ENCODE assay signal across 8 mouse cellular contexts in genomic region chr12:91683549-91684100, GRCm38 (mm10).
A peak's percentile ranks its signal among the peaks of the same experiment; 100 is the strongest.
DNase-seq lines count a peak whose midpoint lies in the region; ATAC-seq lines count a peak whose summit lies in the region.

No protein-coding gene starts in this region.

- H3K4me2 ChIP-seq in liver, embryonic 11.5 days, result peak overlapping the region; percentile 55
- no peak overlapping the region; the same call in 1 of the 2 replicates for H3K4me2 ChIP-seq in liver, embryonic 12.5 days
- peak overlapping the region; percentile 58 for H3K4me2 ChIP-seq in forebrain, embryonic 12.5 days
- H3K4me2 ChIP-seq in limb, embryonic 13.5 days (replicated peaks), result peak overlapping the region; percentile 57
- H3K4me2 ChIP-seq in stomach, embryonic 15.5 days, result peak overlapping the region; percentile 53

- no peak for DNase-seq in liver, embryonic 11.5 days (ENCODE audit: low spot score)
- DNase-seq in left cerebral cortex, adult 11 months (ENCODE audit: low spot score), result no peak
- no peak for DNase-seq in thymus, postnatal 0 days (ENCODE audit: low spot score)
- no peak for DNase-seq in spleen, postnatal 14 days (ENCODE audit: low spot score in 2 of 2)

- no peaks in the 10 kb centered on the region for H3K9me3 ChIP-seq in liver, embryonic 11.5 days (ENCODE audit: control insufficient read depth, low read length)
- H3K9me3 ChIP-seq in liver, embryonic 12.5 days (replicated peaks), result no peaks in the 10 kb centered on the region
- H3K9me3 ChIP-seq in forebrain, embryonic 12.5 days, result no peaks in the 10 kb centered on the region
- no peaks in the 10 kb centered on the region for H3K9me3 ChIP-seq in limb, embryonic 13.5 days
- H3K9me3 ChIP-seq in stomach, embryonic 15.5 days, result no peaks in the 10 kb centered on the region

- no peaks in the 10 kb centered on the region for H3K36me3 ChIP-seq in liver, embryonic 11.5 days (ENCODE audit: control insufficient read depth, insufficient read depth, low read length)
- peaks cover 13% of the 10 kb centered on the region for H3K36me3 ChIP-seq in liver, embryonic 12.5 days
- H3K36me3 ChIP-seq in forebrain, embryonic 12.5 days (replicated peaks), result no peaks in the 10 kb centered on the region
- H3K36me3 ChIP-seq in limb, embryonic 13.5 days, result no peaks in the 10 kb centered on the region
- H3K36me3 ChIP-seq in stomach, embryonic 15.5 days, result no peaks in the 10 kb centered on the region

- peaks cover 27% of the 10 kb centered on the region for H3K4me1 ChIP-seq in liver, embryonic 11.5 days (replicated peaks; ENCODE audit: control insufficient read depth, insufficient read depth, low read length)
- peaks cover 35% of the 10 kb centered on the region for H3K4me1 ChIP-seq in liver, embryonic 12.5 days
- peaks cover 64% of the 10 kb centered on the region for H3K4me1 ChIP-seq in forebrain, embryonic 12.5 days
- H3K4me1 ChIP-seq in limb, embryonic 13.5 days, result peaks cover 40% of the 10 kb centered on the region
- H3K4me1 ChIP-seq in stomach, embryonic 15.5 days, result peaks cover 34% of the 10 kb centered on the region

- H3K4me3 ChIP-seq in liver, embryonic 11.5 days (ENCODE audit: low read depth, low read length), result no peak overlapping the region
- H3K4me3 ChIP-seq in liver, embryonic 12.5 days, result no peak overlapping the region
- H3K4me3 ChIP-seq in forebrain, embryonic 12.5 days (replicated peaks), result peak overlapping the region; percentile 23; the same call in 1 of the 2 replicates
- no peak overlapping the region for H3K4me3 ChIP-seq in limb, embryonic 13.5 days
- H3K4me3 ChIP-seq in stomach, embryonic 15.5 days (replicated peaks), result 0 out of 2 replicates have a peak overlapping the region, but pooled peaks have one; percentile 0

- no peak for ATAC-seq in liver, embryonic 11.5 days (replicated peaks; ENCODE audit: low FRiP score)
- no peak for ATAC-seq in liver, embryonic 12.5 days
- ATAC-seq in forebrain, embryonic 12.5 days (ENCODE audit: low FRiP score), result no peak
- no peak for ATAC-seq in limb, embryonic 13.5 days (ENCODE audit: low FRiP score, low read depth)
- no peak for ATAC-seq in stomach, embryonic 15.5 days (ENCODE audit: insufficient read depth, low FRiP score, low read depth)

- WGBS in liver, embryonic 11.5 days, result 72% methylated on average over 15 of the region's 15 CpGs
- WGBS in liver, embryonic 12.5 days (ENCODE audit: insufficient replicate concordance), result 77% methylated on average over 15 of the region's 15 CpGs
- WGBS in forebrain, embryonic 12.5 days, result 18% methylated on average over 15 of the region's 15 CpGs
- WGBS in limb, embryonic 13.5 days, result 64% methylated on average over 15 of the region's 15 CpGs
- 33% methylated on average over 15 of the region's 15 CpGs for WGBS in stomach, embryonic 15.5 days

- no peak overlapping the region for H3K9ac ChIP-seq in liver, embryonic 11.5 days (ENCODE audit: low read depth, low read length)
- H3K9ac ChIP-seq in liver, embryonic 12.5 days, result no peak overlapping the region
- H3K9ac ChIP-seq in forebrain, embryonic 12.5 days, result no peak overlapping the region
- H3K9ac ChIP-seq in limb, embryonic 13.5 days, result no peak overlapping the region
- H3K9ac ChIP-seq in stomach, embryonic 15.5 days, result 0 out of 2 replicates have a peak overlapping the region, but pooled peaks have one; percentile 5

- no peak overlapping the region for H3K27ac ChIP-seq in liver, embryonic 11.5 days (ENCODE audit: low read depth, low read length)
- no peak overlapping the region for H3K27ac ChIP-seq in liver, embryonic 12.5 days
- H3K27ac ChIP-seq in forebrain, embryonic 12.5 days, result peak overlapping the region; percentile 95
- no peak overlapping the region for H3K27ac ChIP-seq in limb, embryonic 13.5 days
- 0 out of 2 replicates have a peak overlapping the region, but pooled peaks have one; percentile 23 for H3K27ac ChIP-seq in stomach, embryonic 15.5 days

- no peaks in the 10 kb centered on the region for H3K27me3 ChIP-seq in liver, embryonic 11.5 days (replicated peaks; ENCODE audit: control insufficient read depth, insufficient read depth, low read length)
- no peaks in the 10 kb centered on the region for H3K27me3 ChIP-seq in liver, embryonic 12.5 days (replicated peaks)
- H3K27me3 ChIP-seq in forebrain, embryonic 12.5 days, result no peaks in the 10 kb centered on the region
- no peaks in the 10 kb centered on the region for H3K27me3 ChIP-seq in limb, embryonic 13.5 days
- H3K27me3 ChIP-seq in stomach, embryonic 15.5 days (replicated peaks), result no peaks in the 10 kb centered on the region

Comparison
In these comparisons a context has a peak if more than half of its experiments do, and no peak if none do; other contexts are left out.
1. H3K27ac ChIP-seq: peak in forebrain, embryonic 12.5 days (single experiment) and stomach, embryonic 15.5 days (single experiment); none in liver, embryonic 11.5 days (single experiment), liver, embryonic 12.5 days (single experiment) and limb, embryonic 13.5 days (single experiment).
2. H3K4me3 ChIP-seq: peak in forebrain, embryonic 12.5 days (single experiment) and stomach, embryonic 15.5 days (single experiment); none in liver, embryonic 11.5 days (single experiment), liver, embryonic 12.5 days (single experiment) and limb, embryonic 13.5 days (single experiment).